Mouse (Mus musculus) hindbrain, embryonic 16.5 days (tissue): Measurements from ENCODE around the gene Kctd17. TPM values are rescaled to one million over a fixed set of nuclear protein-coding genes. Genes with fewer than 3 reads are reported as not detected.

Source experiments
- ATAC-seq: fragments of 200-750 bp; cut with Nextera tagmentation; 2 replicates; pipeline ENCODE4 v1.8.0; 2017; ENCODE audit warnings: moderate TSS enrichment, moderate library complexity
- H3K27ac ChIP-seq: fragments of 300-500 bp; sonication (generic); 2 replicates; pipeline ENCODE4 v1.5.1; 2014; ENCODE audit warnings: low read depth, mild to moderate bottlenecking, control low read depth, low read length, moderate library complexity
- H3K27me3 ChIP-seq: fragments of 300-500 bp; sonication (generic); replicated peaks from 2 replicates; pipeline ENCODE4 v1.6.1; 2014; ENCODE audit warnings: low read length; ENCODE audit not compliant: control insufficient read depth, insufficient read depth
- H3K36me3 ChIP-seq: fragments of 300-500 bp; sonication (generic); 2 replicates; pipeline ENCODE4 v1.6.1; 2014; ENCODE audit warnings: mild to moderate bottlenecking, low read length, moderate library complexity, mixed read lengths; ENCODE audit not compliant: control insufficient read depth, insufficient read depth
- H3K4me1 ChIP-seq: fragments of 300-500 bp; sonication (generic); 2 replicates; pipeline ENCODE4 v1.6.1; 2014; ENCODE audit warnings: low read depth, low read length; ENCODE audit not compliant: control insufficient read depth, insufficient read depth
- H3K4me2 ChIP-seq: fragments of 300-500 bp; sonication (generic); 2 replicates; pipeline ENCODE4 v1.6.1; 2014; ENCODE audit warnings: mild to moderate bottlenecking, low read length, control low read depth, moderate library complexity
- H3K4me3 ChIP-seq: fragments of 300-500 bp; sonication (generic); 2 replicates; pipeline ENCODE4 v1.5.1; 2014; ENCODE audit warnings: mild to moderate bottlenecking, low read length, control low read depth, moderate library complexity
- H3K9ac ChIP-seq: fragments of 300-500 bp; sonication (generic); 2 replicates; pipeline ENCODE4 v1.6.1; 2014; ENCODE audit warnings: low read depth, mild to moderate bottlenecking, control low read depth, low read length, moderate library complexity
- H3K9me3 ChIP-seq: fragments of 300-500 bp; sonication (generic); 2 replicates; pipeline ENCODE4 v1.6.1; 2014; ENCODE audit warnings: mild to moderate bottlenecking, low read length, moderate library complexity; ENCODE audit not compliant: control insufficient read depth
- WGBS: fragments of 180-500 bp; shearing (Covaris S2); extraction: QIAGEN DNeasy Blood & Tissue Kit; methylation state at CpG from one replicate; pipeline ENCODE4 v1.1.7; 2014; 5-methylcytosine and 5-hydroxymethylcytosine counted together
- polyA plus RNA-seq: library from polyadenylated mRNA; unstranded; fragments of >200 nt; fragmentation: Nextera tagmentation; extraction: Ambion mirVana; gene quantifications from 2 replicates; pipeline ENCODE4 v1.2.1, GENCODE M21; 2015

The Kctd17 gene
- polyA plus RNA-seq, 1 experiment from 2014 or later, result 172 TPM

DNA sequence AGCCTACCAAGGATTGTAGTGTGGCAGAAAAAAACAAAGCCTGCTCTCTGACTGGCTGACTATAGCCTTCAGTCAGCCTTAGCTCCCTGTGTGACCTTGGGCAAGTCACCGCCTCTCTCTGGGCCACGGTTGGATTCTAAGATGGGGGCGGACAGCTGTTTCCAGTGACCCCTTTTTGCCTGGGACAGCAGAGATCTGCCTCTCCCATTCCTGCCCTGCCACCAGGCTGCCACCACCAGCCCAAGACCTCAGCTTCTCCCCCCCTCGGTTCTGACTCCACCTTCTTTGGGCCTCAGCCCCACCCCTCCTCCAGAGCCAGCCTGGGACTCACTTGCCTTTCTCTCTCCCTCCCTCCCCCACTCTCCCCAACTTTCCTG lies 9.6 kb downstream of the Kctd17 start:
- H3K27ac ChIP-seq, result no peak overlapping the region
- H3K27me3 ChIP-seq, result no peaks in the 10 kb centered on the region; the same call in 1 of the 2 replicates
- no peaks in the 10 kb centered on the region for H3K9me3 ChIP-seq
- H3K4me3 ChIP-seq, result no peak overlapping the region
- H3K36me3 ChIP-seq, result peaks cover 15% of the 10 kb centered on the region
- H3K9ac ChIP-seq, result no peak overlapping the region
- no peak overlapping the region for H3K4me2 ChIP-seq
- H3K4me1 ChIP-seq, result peaks cover 16% of the 10 kb centered on the region
- 50% methylated on average over 4 of the region's 4 CpGs for WGBS
- no peak for ATAC-seq

DNA sequence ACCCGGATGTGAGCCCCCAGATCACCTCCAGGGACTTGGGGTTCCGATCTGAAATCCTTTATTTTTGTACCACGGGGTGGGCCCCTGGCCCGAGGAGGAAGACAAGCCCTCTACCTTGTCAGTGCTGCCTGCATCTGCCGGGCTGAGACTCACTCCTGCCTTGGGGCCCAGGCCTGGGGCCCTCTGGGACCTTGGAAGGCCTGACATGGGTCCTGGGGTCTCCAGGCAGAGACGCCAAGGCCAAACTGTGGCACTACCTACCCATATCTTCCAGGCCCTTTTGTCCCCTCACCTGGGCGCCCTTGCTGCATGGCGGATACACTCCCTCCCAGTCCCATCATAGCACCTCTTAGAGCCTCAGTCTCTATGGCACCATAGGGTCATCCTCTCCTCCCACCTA lies 10.1 kb downstream of the Kctd17 start:
- Histone ChIP-seq H3K27me3 (no peaks in the 10 kb centered on the region; the same call in 1 of the 2 replicates), H3K27ac (no peak overlapping the region), H3K9ac (no peak overlapping the region; the same call in 1 of the 2 replicates), H3K9me3 (no peaks in the 10 kb centered on the region), H3K4me2 (no peak overlapping the region), H3K36me3 (peaks cover 15% of the 10 kb centered on the region), H3K4me1 (peaks cover 16% of the 10 kb centered on the region), H3K4me3 (no peak overlapping the region)
- WGBS, result 59% methylated on average over 8 of the region's 8 CpGs
- no peak for ATAC-seq

DNA sequence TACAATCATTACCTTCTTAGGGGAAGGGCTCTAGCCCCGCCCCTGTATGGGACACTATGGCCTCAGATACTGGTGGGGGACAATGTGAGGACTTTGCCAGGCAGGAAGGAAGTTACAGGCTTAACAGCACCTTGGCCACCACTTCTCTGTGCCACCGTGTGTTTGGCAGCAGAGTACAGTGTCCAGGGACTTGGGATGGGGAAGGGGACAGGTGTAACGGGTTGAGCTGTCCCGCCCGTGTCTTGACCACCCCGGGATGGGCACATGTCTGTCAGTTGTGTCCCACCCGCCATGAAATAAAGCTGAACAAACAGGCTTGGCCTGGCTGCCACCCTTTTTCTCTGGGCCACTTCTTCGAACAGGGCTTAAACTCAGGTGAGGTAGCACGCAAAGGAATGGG lies 10.6 kb downstream of the Kctd17 start:
- Histone ChIP-seq H3K27ac (no peak overlapping the region), H3K9ac (no peak overlapping the region), H3K9me3 (no peaks in the 10 kb centered on the region), H3K4me1 (peaks cover 16% of the 10 kb centered on the region), H3K4me3 (no peak overlapping the region), H3K36me3 (peaks cover 11% of the 10 kb centered on the region), H3K27me3 (no peaks in the 10 kb centered on the region; the same call in 1 of the 2 replicates), H3K4me2 (no peak overlapping the region)
- WGBS, result 64% methylated on average over 9 of the region's 9 CpGs
- no peak for ATAC-seq

DNA sequence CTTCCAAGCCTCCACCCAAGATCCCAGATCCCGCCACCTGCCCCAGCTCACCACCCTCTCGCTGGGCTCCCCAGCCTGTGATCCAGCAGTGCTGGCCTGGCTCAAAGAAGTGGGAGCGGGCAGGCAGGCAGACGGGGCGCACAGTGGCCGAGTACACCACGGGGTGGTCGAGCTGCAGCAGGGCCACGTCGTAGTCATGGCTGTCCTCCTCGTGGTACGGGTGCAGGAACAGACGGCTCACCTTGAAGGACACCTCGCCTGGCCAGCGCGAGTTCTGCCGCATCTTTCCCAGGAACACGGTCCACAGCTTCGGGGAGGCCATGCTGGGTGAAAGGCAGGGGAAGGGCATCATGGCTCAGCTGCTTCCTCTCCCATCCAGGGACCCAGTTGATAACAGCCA lies 13.9 kb downstream of the Kctd17 start:
- Histone ChIP-seq H3K36me3 (no peaks in the 10 kb centered on the region), H3K27ac (no peak overlapping the region), H3K4me2 (no peak overlapping the region), H3K27me3 (no peaks in the 10 kb centered on the region), H3K4me1 (peaks cover 1% of the 10 kb centered on the region), H3K9ac (no peak overlapping the region), H3K4me3 (no peak overlapping the region), H3K9me3 (no peaks in the 10 kb centered on the region)
- WGBS, result 90% methylated on average over 19 of the region's 19 CpGs
- ATAC-seq, result no peak

DNA sequence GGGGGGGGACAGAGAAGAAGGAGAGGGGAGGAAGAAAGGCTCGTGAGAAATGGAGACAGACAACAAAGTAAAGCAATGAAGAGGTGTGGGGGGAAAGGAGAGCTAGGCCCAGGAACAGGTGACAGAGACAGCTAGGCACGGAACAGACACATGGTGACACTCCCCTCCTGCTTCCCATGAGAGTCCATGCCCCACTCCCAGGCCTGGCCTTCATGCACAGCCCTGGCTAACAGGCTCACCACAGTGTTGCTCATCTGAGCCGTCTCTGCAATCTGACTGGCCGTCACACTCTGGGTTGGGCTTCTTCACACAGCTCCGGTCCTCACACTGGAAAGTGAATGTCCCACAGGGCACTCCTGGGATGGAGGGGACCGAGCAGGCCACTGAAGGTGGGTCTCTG lies 15.5 kb downstream of the Kctd17 start:
- no peaks in the 10 kb centered on the region for H3K27me3 ChIP-seq
- H3K4me1 ChIP-seq, result peaks cover 4% of the 10 kb centered on the region; the same call in 1 of the 2 replicates
- 57% methylated on average over 6 of the region's 6 CpGs for WGBS
- peak overlapping the region; percentile 24; the same call in 1 of the 2 replicates for H3K9ac ChIP-seq
- no peak overlapping the region for H3K27ac ChIP-seq
- no peak overlapping the region for H3K4me3 ChIP-seq
- no peaks in the 10 kb centered on the region for H3K9me3 ChIP-seq
- no peaks in the 10 kb centered on the region for H3K36me3 ChIP-seq
- ATAC-seq, result no peak
- H3K4me2 ChIP-seq, result no peak overlapping the region

DNA sequence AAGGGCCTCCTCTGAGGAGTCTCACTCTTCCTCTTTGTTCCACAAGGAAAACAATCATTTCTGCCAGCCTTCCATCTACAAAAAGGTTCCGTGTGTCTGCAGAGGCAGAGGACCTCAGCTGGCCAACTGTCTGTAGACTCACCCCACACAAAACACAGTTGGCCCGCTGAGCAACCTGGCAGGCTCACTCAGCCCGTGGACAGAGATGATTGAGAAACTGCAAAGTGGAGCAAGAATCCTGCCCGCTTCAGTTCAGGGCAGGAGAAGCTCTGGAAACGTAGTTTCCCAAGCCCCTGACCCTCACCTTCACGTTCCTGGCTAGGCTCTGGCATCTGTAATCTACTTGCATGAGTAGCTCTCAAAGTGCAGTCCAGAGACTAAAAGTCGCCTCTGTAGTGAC lies 18.8 kb downstream of the Kctd17 start:
- WGBS, result 48% methylated on average over 7 of the region's 7 CpGs
- Histone ChIP-seq H3K36me3 (no peaks in the 10 kb centered on the region), H3K9ac (no peak overlapping the region)

DNA sequence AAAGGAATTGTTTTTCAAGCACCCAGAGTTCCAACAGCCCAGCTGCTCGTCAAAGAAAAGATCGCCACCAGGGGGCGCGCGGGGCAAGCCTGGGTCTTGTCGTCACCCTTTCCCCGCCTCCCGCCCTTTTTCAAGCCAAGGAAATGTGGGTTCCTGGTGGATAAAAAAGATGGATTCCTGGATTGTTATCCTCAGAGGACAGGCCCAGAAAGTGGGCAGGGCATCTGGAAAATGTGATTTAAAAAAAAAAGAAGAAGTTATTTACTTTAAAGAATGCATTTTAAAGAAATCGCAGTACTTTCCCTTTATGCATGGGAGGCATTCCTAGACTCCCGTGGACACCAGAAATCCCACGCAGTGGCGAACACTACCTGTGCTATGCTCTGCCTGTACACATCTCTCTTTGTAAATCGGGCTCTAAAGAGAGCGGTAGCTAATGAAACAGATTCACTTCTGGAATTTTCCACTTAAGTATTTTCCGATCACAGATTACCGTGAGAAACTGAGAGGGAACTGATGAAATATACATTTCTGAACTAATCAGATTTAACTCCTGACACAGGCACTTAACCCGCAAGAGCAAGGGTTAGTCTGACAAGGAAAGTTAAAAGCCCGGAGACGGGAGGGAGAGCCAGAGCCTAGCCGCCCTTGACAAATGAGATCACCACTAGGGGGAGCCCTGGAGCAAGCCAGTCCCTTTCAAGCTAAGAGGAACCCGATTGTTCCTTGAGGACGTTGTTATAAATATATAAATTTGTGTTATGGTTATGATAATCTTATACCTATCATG lies 19.6 kb downstream of the Kctd17 start:
- no peaks in the 10 kb centered on the region for H3K36me3 ChIP-seq
- H3K27ac ChIP-seq, result peak overlapping the region; percentile 85
- no peaks in the 10 kb centered on the region for H3K9me3 ChIP-seq
- under 1% methylated on average over 22 of the region's 22 CpGs for WGBS
- ATAC-seq, result peak; percentile 53; the same call in 1 of the 2 replicates
- peaks cover 4% of the 10 kb centered on the region; the same call in 1 of the 2 replicates for H3K4me1 ChIP-seq
- H3K9ac ChIP-seq, result peak overlapping the region; percentile 50
- H3K27me3 ChIP-seq, result no peaks in the 10 kb centered on the region
- H3K4me2 ChIP-seq, result peak overlapping the region; percentile 78
- peak overlapping the region; percentile 33 for H3K4me3 ChIP-seq

More for the DNA sequence above, 18.8 kb downstream of the Kctd17 start:
- no peak for ATAC-seq
- Histone ChIP-seq H3K4me2 (no peak overlapping the region), H3K27ac (no peak overlapping the region; the same call in 1 of the 2 replicates), H3K4me3 (no peak overlapping the region), H3K4me1 (peaks cover 4% of the 10 kb centered on the region; the same call in 1 of the 2 replicates), H3K27me3 (no peaks in the 10 kb centered on the region), H3K9me3 (no peaks in the 10 kb centered on the region)

DNA sequence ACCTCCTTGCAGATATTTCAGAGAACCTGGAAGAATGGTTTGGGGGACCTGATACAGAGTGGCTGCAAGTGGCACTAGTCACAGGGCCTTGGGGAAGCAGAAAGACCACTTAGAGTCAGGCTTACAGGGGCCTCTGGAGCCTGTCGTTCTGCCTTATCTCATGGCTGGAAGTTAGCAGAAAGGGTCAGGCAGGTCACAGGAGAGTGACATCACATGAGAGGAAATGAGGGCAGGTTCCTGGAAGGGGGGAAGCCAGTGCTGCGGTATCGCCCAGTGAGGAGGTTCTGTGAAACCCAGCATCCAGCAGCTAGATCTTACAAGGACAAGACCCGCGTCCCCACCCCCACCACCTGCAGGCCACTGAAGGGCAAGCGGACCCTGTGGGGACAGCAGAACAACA lies 20.8 kb downstream of the Kctd17 start:
- H3K36me3 ChIP-seq, result no peaks in the 10 kb centered on the region
- WGBS, result 80% methylated on average over 6 of the region's 6 CpGs
- no peak for ATAC-seq

DNA sequence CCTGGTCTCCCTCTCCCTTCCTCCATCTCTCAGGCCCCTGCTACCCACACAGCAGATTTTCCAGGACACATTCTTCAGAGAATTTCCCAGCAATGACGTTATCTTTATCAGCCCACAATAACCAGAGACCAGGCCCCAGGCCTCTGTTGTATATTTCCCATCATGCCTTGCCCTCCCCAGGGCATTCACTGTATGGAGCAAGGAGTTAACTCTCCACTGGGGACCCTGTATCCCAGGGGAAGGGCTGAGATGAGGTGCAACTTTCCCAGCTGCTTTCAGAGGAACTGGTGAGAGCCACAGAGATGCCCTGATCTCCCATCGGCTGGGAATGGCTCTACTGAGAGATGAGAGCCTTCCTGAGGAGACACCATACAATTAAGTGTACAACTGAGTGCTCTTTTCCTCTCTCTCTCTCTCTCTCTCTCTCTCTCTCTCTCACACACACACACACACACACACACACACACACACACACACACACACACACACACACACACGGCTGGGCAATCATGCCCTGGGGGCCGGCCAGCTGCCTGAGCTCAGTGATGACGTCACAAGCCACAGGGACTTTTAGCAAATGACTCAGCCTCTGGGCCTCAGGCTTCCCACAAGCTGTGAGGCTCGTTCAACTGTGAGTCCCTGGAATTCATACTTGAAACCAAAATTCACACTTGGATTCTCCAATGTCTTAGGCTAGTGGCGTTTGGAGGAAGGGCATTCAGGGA lies 21.5 kb downstream of the Kctd17 start:
- peaks cover 4% of the 10 kb centered on the region; the same call in 1 of the 2 replicates for H3K4me1 ChIP-seq
- H3K4me2 ChIP-seq, result no peak overlapping the region
- H3K9me3 ChIP-seq, result no peaks in the 10 kb centered on the region
- no peaks in the 10 kb centered on the region for H3K27me3 ChIP-seq
- no peak overlapping the region for H3K9ac ChIP-seq
- H3K36me3 ChIP-seq, result no peaks in the 10 kb centered on the region
- 30% methylated on average over 7 of the region's 7 CpGs for WGBS
- ATAC-seq, result no peak
- H3K27ac ChIP-seq, result no peak overlapping the region; the same call in 1 of the 2 replicates
- H3K4me3 ChIP-seq, result no peak overlapping the region

More for the DNA sequence above, 20.8 kb downstream of the Kctd17 start:
- no peak overlapping the region for H3K4me3 ChIP-seq
- H3K27ac ChIP-seq, result no peak overlapping the region
- H3K4me2 ChIP-seq, result no peak overlapping the region
- H3K4me1 ChIP-seq, result peaks cover 4% of the 10 kb centered on the region; the same call in 1 of the 2 replicates
- H3K9ac ChIP-seq, result no peak overlapping the region; the same call in 1 of the 2 replicates
- no peaks in the 10 kb centered on the region for H3K9me3 ChIP-seq
- no peaks in the 10 kb centered on the region for H3K27me3 ChIP-seq
